Mouse (Mus musculus) midbrain, embryonic 16.5 days (tissue): Measurements from ENCODE around the gene Cd209a. TPM values are rescaled to one million over a fixed set of nuclear protein-coding genes. Genes with fewer than 3 reads are reported as not detected.
"Not testable (repeated sequence)": the region's sequence is repeated elsewhere in the genome, so short reads cannot be mapped to it uniquely, and the experiment has no call there.

Experiments
- ATAC-seq: fragments of 200-750 bp; cut with Nextera tagmentation; 2 replicates; pipeline ENCODE4 v1.8.0; 2017; ENCODE audit warnings: moderate TSS enrichment
- H3K27ac ChIP-seq: fragments of 300-500 bp; sonication (generic); 2 replicates; pipeline ENCODE4 v1.5.1; 2014; ENCODE audit warnings: mild to moderate bottlenecking, low read length, mixed read lengths
- H3K27me3 ChIP-seq: fragments of 300-500 bp; sonication (generic); 2 replicates; pipeline ENCODE4 v1.6.1; 2014; ENCODE audit warnings: low read depth, low read length, mixed read lengths; ENCODE audit not compliant: control insufficient read depth, insufficient read depth
- H3K36me3 ChIP-seq: fragments of 300-500 bp; sonication (generic); 2 replicates; pipeline ENCODE4 v1.6.1; 2014; ENCODE audit warnings: mild to moderate bottlenecking, low read length, moderate library complexity, mixed read lengths; ENCODE audit not compliant: control insufficient read depth, insufficient read depth
- H3K4me1 ChIP-seq: fragments of 300-500 bp; sonication (generic); 2 replicates; pipeline ENCODE4 v1.6.1; 2014; ENCODE audit warnings: mild to moderate bottlenecking, low read length, mixed read lengths; ENCODE audit not compliant: control insufficient read depth, insufficient read depth
- H3K4me2 ChIP-seq: fragments of 300-500 bp; sonication (generic); 2 replicates; pipeline ENCODE4 v1.6.1; 2014; ENCODE audit warnings: mild to moderate bottlenecking, low read length, mixed read lengths
- H3K4me3 ChIP-seq: fragments of 300-500 bp; sonication (generic); 2 replicates; pipeline ENCODE4 v1.5.1; 2014; ENCODE audit warnings: low read depth, mild to moderate bottlenecking, low read length, moderate library complexity, mixed read lengths
- H3K9ac ChIP-seq: fragments of 300-500 bp; sonication (generic); 2 replicates; pipeline ENCODE4 v1.6.1; 2014; ENCODE audit warnings: low read depth, low read length, mixed read lengths
- H3K9me3 ChIP-seq: fragments of 300-500 bp; sonication (generic); replicated peaks from 2 replicates; pipeline ENCODE4 v1.6.1; 2014; ENCODE audit warnings: mild to moderate bottlenecking, low read length, mixed read lengths; ENCODE audit not compliant: control insufficient read depth, poor library complexity, severe bottlenecking
- WGBS: fragments of 180-500 bp; shearing (Covaris S2); extraction: QIAGEN DNeasy Blood & Tissue Kit; methylation state at CpG from one replicate; pipeline ENCODE4 v1.1.7; 2014; 5-methylcytosine and 5-hydroxymethylcytosine counted together
- polyA plus RNA-seq: library from polyadenylated mRNA; unstranded; fragments of >200 nt; fragmentation: Nextera tagmentation; extraction: Ambion mirVana; gene quantifications from 2 replicates; pipeline ENCODE4 v1.2.1, GENCODE M21; 2015

Gene Cd209a
- polyA plus RNA-seq, result not detected in 2 replicates

DNA sequence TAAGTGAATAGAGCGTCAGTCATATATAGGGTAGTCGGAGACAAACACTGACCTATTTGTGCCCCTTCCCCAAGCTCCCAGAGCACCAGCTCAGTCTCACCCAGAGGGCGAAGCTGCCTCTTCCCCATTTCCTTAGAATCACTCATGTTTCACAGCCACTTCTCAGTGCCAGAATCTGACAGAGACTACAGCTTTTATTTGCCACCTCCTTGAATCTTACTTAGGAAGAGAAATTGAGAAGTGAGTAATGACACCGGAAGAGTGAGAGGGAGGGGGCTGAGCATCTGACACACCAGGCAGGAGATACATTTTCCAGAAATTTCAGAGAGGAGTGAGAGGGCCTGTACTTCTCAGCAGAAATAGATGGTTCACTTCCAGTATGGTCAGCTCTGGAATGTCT is at the start of gene Cd209a:
TSS of gene Cd209a (minus strand) at position 224 of the 400 bp plus-strand sequence.
- no peak within 1 kb of the TSS for H3K9ac ChIP-seq
- H3K4me2 ChIP-seq, result no peak within 1 kb of the TSS
- 93% methylated on average over 4 of the region's 4 CpGs for WGBS
- H3K27ac ChIP-seq, result no peak within 1 kb of the TSS
- no peak within 1 kb of the TSS for H3K4me3 ChIP-seq
- no peaks in the 10 kb centered on the region for H3K27me3 ChIP-seq
- H3K36me3 ChIP-seq, result no peaks in the 10 kb centered on the region
- ATAC-seq, result no peak
- peaks cover 9% of the 10 kb centered on the region; the same call in 1 of the 2 replicates for H3K9me3 ChIP-seq
- no peaks in the 10 kb centered on the region for H3K4me1 ChIP-seq

- not testable (repeated sequence) for H3K27me3 ChIP-seq, ATAC-seq, H3K36me3 ChIP-seq, H3K9ac ChIP-seq, H3K4me3 ChIP-seq, H3K4me1 ChIP-seq, H3K4me2 ChIP-seq, H3K27ac ChIP-seq
- H3K9me3 ChIP-seq, result peaks cover 16% of the 10 kb centered on the region
- 87% methylated on average over 5 of the region's 5 CpGs for WGBS
Measured at GRCm38 (mm10) chr8:3768641-3769040, 19.9 kb upstream of the Cd209a start.

- WGBS, result 63% methylated on average over 18 of the region's 18 CpGs
- H3K4me2 ChIP-seq, result no peak overlapping the region
- H3K4me3 ChIP-seq, result no peak overlapping the region
- H3K27ac ChIP-seq, result no peak overlapping the region
- no peak overlapping the region for H3K9ac ChIP-seq
- peak; percentile 98 for ATAC-seq
- no peaks in the 10 kb centered on the region for H3K36me3 ChIP-seq
- no peaks in the 10 kb centered on the region for H3K27me3 ChIP-seq
- no peaks in the 10 kb centered on the region for H3K4me1 ChIP-seq
- peaks cover 12% of the 10 kb centered on the region; the same call in 1 of the 2 replicates for H3K9me3 ChIP-seq
Measured at GRCm38 (mm10) chr8:3754261-3754850, 5.6 kb upstream of the Cd209a start.

DNA sequence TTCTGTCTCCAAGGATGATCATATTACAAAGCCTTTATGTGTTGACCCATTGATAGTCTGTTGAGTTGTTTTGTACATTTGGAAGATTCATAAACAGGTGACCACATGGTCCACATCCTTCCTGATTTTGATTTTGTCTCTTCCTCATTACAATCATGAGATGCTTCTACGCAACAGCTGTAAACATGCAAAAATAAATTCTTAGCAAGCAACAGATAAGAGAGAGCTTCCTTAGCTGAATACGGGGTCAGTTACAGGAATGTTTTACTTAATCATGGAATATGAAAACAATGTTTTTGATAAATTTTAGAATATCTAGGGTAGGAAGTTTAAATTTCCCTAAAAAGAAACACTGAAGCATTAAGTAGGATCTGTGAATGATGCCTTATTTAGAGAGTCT is 11.8 kb downstream of the Cd209a start:
- Histone ChIP-seq H3K4me1 (no peaks in the 10 kb centered on the region), H3K4me2 (no peak overlapping the region), H3K27ac (no peak overlapping the region), H3K36me3 (no peaks in the 10 kb centered on the region), H3K27me3 (no peaks in the 10 kb centered on the region), H3K9me3 (no peaks in the 10 kb centered on the region), H3K4me3 (no peak overlapping the region), H3K9ac (no peak overlapping the region)
- WGBS, result 90% methylated on average over 2 of the region's 2 CpGs
- no peak for ATAC-seq

DNA sequence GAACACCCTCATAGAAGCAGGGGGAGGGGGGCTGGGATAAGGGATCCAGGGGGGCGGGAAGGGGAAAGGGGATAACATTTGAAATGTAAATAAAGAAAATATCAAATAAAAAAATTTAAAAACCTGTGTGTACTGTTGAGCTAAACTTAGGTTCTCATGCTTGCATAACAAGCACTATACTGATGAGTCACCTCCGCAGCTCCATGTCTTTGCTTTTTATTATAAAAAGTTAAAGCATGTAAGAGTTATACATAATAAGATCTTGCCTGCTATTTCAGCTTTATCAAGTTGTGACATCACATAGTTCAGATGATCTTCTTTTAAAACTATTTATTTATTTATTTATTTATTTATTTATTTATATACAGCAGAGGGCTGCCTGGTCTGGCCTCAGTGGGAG is 13.2 kb downstream of the Cd209a start:
- H3K4me2 ChIP-seq, result no peak overlapping the region
- no peak for ATAC-seq
- H3K27ac ChIP-seq, result no peak overlapping the region
- no peaks in the 10 kb centered on the region for H3K36me3 ChIP-seq
- 81% methylated on average over 2 of the region's 2 CpGs for WGBS
- H3K4me3 ChIP-seq, result no peak overlapping the region
- no peaks in the 10 kb centered on the region for H3K9me3 ChIP-seq
- H3K27me3 ChIP-seq, result no peaks in the 10 kb centered on the region
- H3K9ac ChIP-seq, result no peak overlapping the region
- no peaks in the 10 kb centered on the region for H3K4me1 ChIP-seq

- no peak overlapping the region for H3K4me3 ChIP-seq
- no peaks in the 10 kb centered on the region for H3K27me3 ChIP-seq
- no peak for ATAC-seq
- no peaks in the 10 kb centered on the region for H3K9me3 ChIP-seq
- 44% methylated on average over 1 of the region's 1 CpGs for WGBS
- H3K27ac ChIP-seq, result no peak overlapping the region
- no peak overlapping the region for H3K9ac ChIP-seq
- H3K4me1 ChIP-seq, result no peaks in the 10 kb centered on the region
- no peak overlapping the region for H3K4me2 ChIP-seq
- H3K36me3 ChIP-seq, result no peaks in the 10 kb centered on the region
Measured at GRCm38 (mm10) chr8:3734084-3734483, 14.7 kb downstream of the Cd209a start.

DNA sequence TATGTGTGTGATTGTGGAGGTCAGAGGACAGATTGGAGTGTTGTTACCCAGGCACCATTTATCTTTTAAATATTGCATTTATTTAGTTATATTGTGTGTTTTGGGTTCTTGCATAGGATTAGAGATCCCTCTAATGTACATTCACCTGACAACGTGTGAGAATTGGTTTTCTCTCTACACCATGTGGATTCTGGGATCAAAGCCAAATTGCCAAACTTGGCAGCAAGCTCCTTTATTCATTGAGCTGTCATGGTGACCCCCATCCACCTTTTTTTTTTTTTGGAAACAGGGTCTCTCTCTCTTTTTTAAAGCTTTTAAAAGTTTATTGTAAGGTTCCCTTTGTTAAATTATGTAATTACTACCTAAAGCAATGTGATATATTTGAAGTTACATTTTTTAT is 27.7 kb downstream of the Cd209a start:
- Histone ChIP-seq H3K27ac (no peak overlapping the region), H3K9me3 (no peaks in the 10 kb centered on the region), H3K4me1 (no peaks in the 10 kb centered on the region), H3K27me3 (no peaks in the 10 kb centered on the region), H3K4me2 (no peak overlapping the region), H3K36me3 (no peaks in the 10 kb centered on the region), H3K9ac (no peak overlapping the region), H3K4me3 (no peak overlapping the region)
- no peak for ATAC-seq
- 54% methylated on average over 1 of the region's 1 CpGs for WGBS

- H3K36me3 ChIP-seq, result no peaks in the 10 kb centered on the region
- no peaks in the 10 kb centered on the region for H3K27me3 ChIP-seq
- no peak for ATAC-seq
- H3K9me3 ChIP-seq, result no peaks in the 10 kb centered on the region
- H3K4me1 ChIP-seq, result no peaks in the 10 kb centered on the region
- H3K4me3 ChIP-seq, result no peak within 1 kb of the TSS
- WGBS, result 74% methylated on average over 5 of the region's 5 CpGs
- no peak within 1 kb of the TSS for H3K4me2 ChIP-seq
- H3K27ac ChIP-seq, result no peak within 1 kb of the TSS
- no peak within 1 kb of the TSS for H3K9ac ChIP-seq
Measured at GRCm38 (mm10) chr8:3720551-3720950, 28.2 kb downstream of the Cd209a start, which contains the start of gene Clec4g. TSS of gene Clec4g (minus strand) at chr8:3720651.

DNA sequence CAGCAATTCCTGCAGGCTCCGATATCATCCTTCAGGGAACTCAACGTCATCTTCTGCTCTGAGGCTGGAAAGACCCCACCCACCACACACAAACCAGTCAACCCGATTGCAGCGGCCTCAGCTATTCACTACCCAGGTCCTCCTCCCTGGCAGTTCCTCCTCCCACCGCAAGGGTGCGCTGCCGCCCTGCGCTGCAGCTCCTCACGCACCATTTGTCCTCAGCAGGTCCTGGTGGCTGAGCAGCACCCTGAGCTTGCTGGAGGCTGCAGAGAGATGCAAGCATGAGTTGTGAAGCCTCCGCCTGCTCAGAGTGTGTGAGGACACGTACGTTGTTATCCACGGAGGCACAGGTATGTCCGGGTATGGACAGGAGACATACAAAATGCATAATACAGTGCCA is 30.2 kb downstream of the Cd209a start:
- no peaks in the 10 kb centered on the region for H3K27me3 ChIP-seq
- no peaks in the 10 kb centered on the region for H3K9me3 ChIP-seq
- H3K36me3 ChIP-seq, result no peaks in the 10 kb centered on the region
- H3K4me1 ChIP-seq, result no peaks in the 10 kb centered on the region
- 18% methylated on average over 14 of the region's 14 CpGs for WGBS
- no peak overlapping the region for H3K27ac ChIP-seq
- ATAC-seq, result no peak
- H3K4me3 ChIP-seq, result no peak overlapping the region
- no peak overlapping the region for H3K4me2 ChIP-seq
- no peak overlapping the region for H3K9ac ChIP-seq
